ENCODE assay signal across 9 mouse cellular contexts in the genomic region with DNA sequence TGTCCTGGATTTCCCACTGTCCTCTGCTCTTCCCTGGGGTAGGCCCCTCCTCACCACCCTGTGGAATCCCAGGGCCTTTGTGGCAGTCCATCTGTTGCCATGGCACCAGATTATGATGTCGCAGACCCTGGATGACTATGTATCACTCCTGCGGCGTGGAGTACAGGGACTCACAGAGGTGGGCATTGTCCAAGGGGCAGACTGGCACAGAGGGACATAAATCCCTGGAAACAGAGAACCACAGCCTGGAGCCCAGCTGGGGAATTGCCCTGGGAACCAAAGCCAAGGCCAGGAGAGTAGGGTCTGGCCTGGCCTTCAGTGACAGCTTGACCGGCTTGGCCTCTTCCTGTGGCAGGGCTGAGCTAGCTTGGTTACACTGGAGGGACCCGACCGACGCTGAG. TPM values are rescaled to one million over a fixed set of nuclear protein-coding genes. Genes with fewer than 3 reads are reported as not detected.
A peak's percentile ranks its signal among the peaks of the same experiment; 100 is the strongest.
DNase-seq lines count a peak whose midpoint lies in the region; ATAC-seq lines count a peak whose summit lies in the region.
"Had no signal": no experiment of that assay in that cellular context is flagged by ENCODE, and none has a peak within 500 bp of the region (broad histone marks: within the 10 kb centered on the region; RNA-seq: fewer than 3 reads in every experiment).

No protein-coding gene starts in this region.

- no peak overlapping the region for H3K4me2 ChIP-seq in forebrain, embryonic 15.5 days (replicated peaks)
- peak overlapping the region; percentile 21 for H3K4me2 ChIP-seq in midbrain, embryonic 13.5 days (replicated peaks)
- H3K4me2 ChIP-seq in heart, embryonic 12.5 days, result no peak overlapping the region

- ATAC-seq in forebrain, embryonic 15.5 days (replicated peaks), result no peak; the same call in 1 of the 2 replicates
- peak; percentile 72 for ATAC-seq in midbrain, embryonic 13.5 days
- no peak for ATAC-seq in heart, embryonic 12.5 days (ENCODE audit: insufficient number of reproducible peaks, low FRiP score)
- ATAC-seq: inflammation-experienced regulatory T-cells, adult 6 months had no signal

- peaks cover 99% of the 10 kb centered on the region for H3K4me1 ChIP-seq in forebrain, embryonic 15.5 days
- peaks cover 100% of the 10 kb centered on the region for H3K4me1 ChIP-seq in midbrain, embryonic 13.5 days (replicated peaks)
- peaks cover 10% of the 10 kb centered on the region; the same call in 1 of the 2 replicates for H3K4me1 ChIP-seq in heart, embryonic 12.5 days (replicated peaks)

- no peak overlapping the region for H3K4me3 ChIP-seq in forebrain, embryonic 15.5 days
- no peak overlapping the region for H3K4me3 ChIP-seq in midbrain, embryonic 13.5 days (replicated peaks)
- no peak overlapping the region for H3K4me3 ChIP-seq in heart, embryonic 12.5 days

- peak overlapping the region; percentile 94 for H3K27ac ChIP-seq in forebrain, embryonic 15.5 days (replicated peaks)
- peak overlapping the region; percentile 87 for H3K27ac ChIP-seq in midbrain, embryonic 13.5 days
- no peak overlapping the region for H3K27ac ChIP-seq in heart, embryonic 12.5 days (ENCODE audit: poor library complexity, severe bottlenecking)

- H3K9ac ChIP-seq in forebrain, embryonic 15.5 days (replicated peaks), result no peak overlapping the region
- peak overlapping the region; percentile 55 for H3K9ac ChIP-seq in midbrain, embryonic 13.5 days (replicated peaks)
- H3K9ac ChIP-seq in heart, embryonic 12.5 days, result no peak overlapping the region

- peak; percentile 51 for DNase-seq in left cerebral cortex, postnatal 4 days
- no peak for DNase-seq in left cerebral cortex, adult 11 months (ENCODE audit: low spot score)
- no peak for DNase-seq in thymus, postnatal 10 days (ENCODE audit: low spot score in 2 of 2)
- no peak for DNase-seq in frontal cortex, postnatal 14 days (ENCODE audit: low spot score in 2 of 2)
- no peak for DNase-seq in adrenal gland, adult (ENCODE audit: inconsistent age in 2 of 2, low spot score in 1 of 2)

- no peaks in the 10 kb centered on the region for H3K9me3 ChIP-seq in forebrain, embryonic 15.5 days
- no peaks in the 10 kb centered on the region for H3K9me3 ChIP-seq in midbrain, embryonic 13.5 days
- H3K9me3 ChIP-seq in heart, embryonic 12.5 days (replicated peaks), result no peaks in the 10 kb centered on the region

- no peaks in the 10 kb centered on the region for H3K36me3 ChIP-seq in forebrain, embryonic 15.5 days
- no peaks in the 10 kb centered on the region for H3K36me3 ChIP-seq in midbrain, embryonic 13.5 days
- no peaks in the 10 kb centered on the region for H3K36me3 ChIP-seq in heart, embryonic 12.5 days

- no peaks in the 10 kb centered on the region for H3K27me3 ChIP-seq in forebrain, embryonic 15.5 days
- no peaks in the 10 kb centered on the region for H3K27me3 ChIP-seq in midbrain, embryonic 13.5 days
- peaks cover 69% of the 10 kb centered on the region for H3K27me3 ChIP-seq in heart, embryonic 12.5 days (replicated peaks)

- intact Hi-C loops in left cerebral cortex, postnatal 4 days (cut with DNase I), result no loop called here

- 21% methylated on average over 7 of the region's 7 CpGs for WGBS in forebrain, embryonic 15.5 days
- 8% methylated on average over 7 of the region's 7 CpGs for WGBS in midbrain, embryonic 13.5 days
- 82% methylated on average over 7 of the region's 7 CpGs for WGBS in heart, embryonic 12.5 days

RNA-seq across cellular contexts. Expression of a gene that starts 28.8 kb away (rescaled TPM):
- 100 to 1,000 TPM; 207 to 215 TPM for total RNA-seq in left cerebral cortex, postnatal 4 days (2021)
- 86.3 and 93.7 TPM in 2 replicates for polyA plus RNA-seq in forebrain, embryonic 15.5 days (2015; fragmentation: Nextera tagmentation; extraction: Ambion mirVana)
- polyA plus RNA-seq in midbrain, embryonic 13.5 days (2015; fragmentation: Nextera tagmentation; extraction: Ambion mirVana), result 39.2 and 50.0 TPM in 2 replicates
- polyA plus RNA-seq in heart, embryonic 12.5 days (2016; fragmentation: Nextera tagmentation; extraction: Ambion mirVana), result 1.9 and 2.4 TPM in 2 replicates

RNA-seq across cellular contexts. Expression of a gene that starts 48.7 kb away (rescaled TPM):
- total RNA-seq in left cerebral cortex, postnatal 4 days (2021), result 10 to 100 TPM; 64.4 to 68.6 TPM
- polyA plus RNA-seq in forebrain, embryonic 15.5 days (2015; fragmentation: Nextera tagmentation; extraction: Ambion mirVana), result 141 and 152 TPM in 2 replicates
- 167 and 169 TPM in 2 replicates for polyA plus RNA-seq in midbrain, embryonic 13.5 days (2015; fragmentation: Nextera tagmentation; extraction: Ambion mirVana)
- 106 and 114 TPM in 2 replicates for polyA plus RNA-seq in heart, embryonic 12.5 days (2016; fragmentation: Nextera tagmentation; extraction: Ambion mirVana)

RNA-seq across cellular contexts. Expression of a gene that starts 58.8 kb away (rescaled TPM):
- total RNA-seq in left cerebral cortex, postnatal 4 days (2021), result 10 to 100 TPM; 53.0 to 57.5 TPM
- polyA plus RNA-seq in forebrain, embryonic 15.5 days (2015; fragmentation: Nextera tagmentation; extraction: Ambion mirVana), result 113 and 114 TPM in 2 replicates
- polyA plus RNA-seq in midbrain, embryonic 13.5 days (2015; fragmentation: Nextera tagmentation; extraction: Ambion mirVana), result 106 and 108 TPM in 2 replicates
- 104 and 105 TPM in 2 replicates for polyA plus RNA-seq in heart, embryonic 12.5 days (2016; fragmentation: Nextera tagmentation; extraction: Ambion mirVana)

Comparison
In these comparisons a context has a peak if more than half of its experiments do, and no peak if none do; other contexts are left out.
1. RNA of a gene that starts 28.8 kb away (polyA plus RNA-seq): 86.3 to 93.7 TPM in forebrain, embryonic 15.5 days and 39.2 to 50.0 TPM in midbrain, embryonic 13.5 days; 1.9 to 2.4 TPM in heart, embryonic 12.5 days; every median in the first group is over 10 times any median in the second.